Mouse (Mus musculus) MEL (cell line): ENCODE results near the gene Anapc15-ps. TPM values are rescaled to one million over a fixed set of nuclear protein-coding genes. Genes with fewer than 3 reads are reported as not detected.

Experiments
- DNase-seq: peaks from one replicate; pipeline ENCODE4 v3.0.0; 2011; ENCODE audit warnings: low read depth, low spot score
- H3K27ac ChIP-seq: 2 replicates; pipeline ENCODE4 v1.5.1; 2012; ENCODE audit warnings: low read depth, mild to moderate bottlenecking, control low read depth, low read length, moderate library complexity; ENCODE audit not compliant: control insufficient read depth
- H3K27me3 ChIP-seq, 2 experiments: fragments of 150-350 bp in 1 of 2; sonication (generic) in 1 of 2; 2 replicates each; pipeline ENCODE4 v1.6.1; 2012; ENCODE audit warnings: low read length in 2 of 2, mild to moderate bottlenecking in 2 of 2, improper control_type of control experiment in 1 of 2, moderate library complexity in 1 of 2; ENCODE audit not compliant: insufficient read depth in 2 of 2, control insufficient read depth in 1 of 2
- H3K36me3 ChIP-seq, 2 experiments: 2 replicates each; pipeline ENCODE4 v1.6.1; 2012 to 2014; ENCODE audit warnings: low read length in 2 of 2, improper control_type of control experiment in 1 of 2, inconsistent platforms in 1 of 2, mild to moderate bottlenecking in 1 of 2; ENCODE audit not compliant: insufficient read depth in 2 of 2, control insufficient read depth in 1 of 2
- H3K4me1 ChIP-seq, 2 experiments: fragments of 150-350 bp in 1 of 2; sonication (generic) in 1 of 2; 2 replicates each; pipeline ENCODE4 v1.6.1; 2012; ENCODE audit warnings: low read length in 2 of 2, improper control_type of control experiment in 1 of 2, mild to moderate bottlenecking in 1 of 2; ENCODE audit not compliant: insufficient read depth in 2 of 2, control insufficient read depth in 1 of 2
- H3K4me3 ChIP-seq, 2 experiments: fragments of 150-350 bp in 1 of 2; sonication (generic) in 1 of 2; 2 replicates each; pipeline ENCODE4 v1.5.1; 2012; ENCODE audit warnings: low read depth in 2 of 2, low read length in 2 of 2, mild to moderate bottlenecking in 2 of 2, moderate library complexity in 2 of 2, control low read depth in 1 of 2, improper control_type of control experiment in 1 of 2; ENCODE audit not compliant: control insufficient read depth in 1 of 2, insufficient read depth in 1 of 2
- H3K79me2 ChIP-seq: 2 replicates; pipeline ENCODE4 v1.6.1; 2012; ENCODE audit warnings: mild to moderate bottlenecking, low read length, moderate library complexity; ENCODE audit not compliant: control insufficient read depth, poor library complexity, insufficient read depth
- H3K9ac ChIP-seq: 2 replicates; pipeline ENCODE4 v1.6.1; 2012; ENCODE audit warnings: low read depth, mild to moderate bottlenecking, control low read depth, low read length, moderate library complexity; ENCODE audit not compliant: control insufficient read depth, poor library complexity, severe bottlenecking
- H3K9me3 ChIP-seq: fragments of 150-350 bp; sonication (generic); replicated peaks from 2 replicates; pipeline ENCODE4 v1.6.1; 2012; ENCODE audit warnings: mild to moderate bottlenecking, low read length, improper control_type of control experiment, moderate library complexity; ENCODE audit not compliant: insufficient read depth
- CHD1 ChIP-seq: IDR thresholded peaks from 2 replicates; pipeline ENCODE4 v1.6.1; 2012; ENCODE audit warnings: low read depth, mild to moderate bottlenecking, inconsistent platforms, low read length, improper control_type of control experiment
- CHD2 ChIP-seq: IDR thresholded peaks from 2 replicates; pipeline ENCODE4 v1.6.1; 2011; ENCODE audit warnings: low read length, improper control_type of control experiment
- ELF1 ChIP-seq: IDR thresholded peaks from 2 replicates; pipeline ENCODE4 v1.6.1; 2014; ENCODE audit warnings: low read depth, mild to moderate bottlenecking, inconsistent platforms, low read length, improper control_type of control experiment, moderate library complexity
- EP300 ChIP-seq, 2 experiments: IDR thresholded peaks; 2 replicates each; pipeline ENCODE4 v1.6.1; 2011; ENCODE audit warnings: improper control_type of control experiment in 2 of 2, low read length in 2 of 2, low read depth in 1 of 2, mild to moderate bottlenecking in 1 of 2
- GATA1 ChIP-seq: IDR thresholded peaks from 2 replicates; pipeline ENCODE4 v1.6.1; 2011; ENCODE audit warnings: low read depth, low read length, improper control_type of control experiment
- JUND ChIP-seq: IDR thresholded peaks from 2 replicates; pipeline ENCODE4 v1.6.1; 2011; ENCODE audit warnings: low read depth, mild to moderate bottlenecking, improper control_type of control experiment, low read length
- KAT2A ChIP-seq: conservative IDR thresholded peaks from 2 replicates; pipeline ENCODE4 v1.6.1; 2012; ENCODE audit warnings: low read depth, low read length, improper control_type of control experiment, inconsistent platforms
- MAZ ChIP-seq: IDR thresholded peaks from 2 replicates; pipeline ENCODE4 v1.6.1; 2012; ENCODE audit warnings: low read depth, mild to moderate bottlenecking, inconsistent platforms, low read length, improper control_type of control experiment
- MYB ChIP-seq: IDR thresholded peaks from 2 replicates; pipeline ENCODE4 v1.6.1; 2011; ENCODE audit warnings: mild to moderate bottlenecking, low read depth, low read length, improper control_type of control experiment
- POLR2A ChIP-seq, 2 experiments: IDR thresholded peaks; 2 replicates each; pipeline ENCODE4 v1.6.1; 2011 to 2012; ENCODE audit warnings: low read length in 2 of 2, mild to moderate bottlenecking in 2 of 2, control low read depth in 1 of 2, improper control_type of control experiment in 1 of 2, low read depth in 1 of 2, moderate library complexity in 1 of 2; ENCODE audit not compliant: control insufficient read depth in 1 of 2, insufficient read depth in 1 of 2, poor library complexity in 1 of 2
- POLR2AphosphoS2 ChIP-seq: IDR thresholded peaks from 2 replicates; pipeline ENCODE4 v1.6.1; 2011; ENCODE audit warnings: low read length, improper control_type of control experiment
- RCOR1 ChIP-seq: IDR thresholded peaks from 2 replicates; pipeline ENCODE4 v1.6.1; 2012; ENCODE audit warnings: low read depth, mild to moderate bottlenecking, inconsistent platforms, low read length, improper control_type of control experiment
- SIN3A ChIP-seq: IDR thresholded peaks from 2 replicates; pipeline ENCODE4 v1.6.1; 2012; ENCODE audit warnings: low read length, improper control_type of control experiment, inconsistent platforms
- SMC3 ChIP-seq: IDR thresholded peaks from 2 replicates; pipeline ENCODE4 v1.6.1; 2011; ENCODE audit warnings: low read depth, low read length, improper control_type of control experiment
- TAL1 ChIP-seq: IDR thresholded peaks from 2 replicates; pipeline ENCODE4 v1.6.1; 2012; ENCODE audit warnings: mild to moderate bottlenecking, inconsistent platforms, low read length, moderate library complexity, mixed read lengths
- USF2 ChIP-seq, 2 experiments: IDR thresholded peaks; 2 replicates each; pipeline ENCODE4 v1.6.1; 2011 to 2012; ENCODE audit warnings: improper control_type of control experiment in 2 of 2, low read length in 2 of 2, borderline replicate concordance in 1 of 2, inconsistent platforms in 1 of 2, low read depth in 1 of 2, mild to moderate bottlenecking in 1 of 2; ENCODE audit not compliant: insufficient read depth in 1 of 2
- ZKSCAN1 ChIP-seq: IDR thresholded peaks from 2 replicates; pipeline ENCODE4 v1.6.1; 2012; ENCODE audit warnings: low read depth, mild to moderate bottlenecking, inconsistent platforms, low read length, improper control_type of control experiment, moderate library complexity
- ZNF384 ChIP-seq: IDR thresholded peaks from 2 replicates; pipeline ENCODE4 v1.6.1; 2012; ENCODE audit warnings: low read depth, mild to moderate bottlenecking, inconsistent platforms, low read length, improper control_type of control experiment
- polyA plus RNA-seq, 2 experiments: library from polyadenylated mRNA; stranded (reverse) in 1 of 2; unstranded in 1 of 2; fragments of >175 nt in 1 of 2; fragments of >200 nt in 1 of 2; gene quantifications; 2 replicates each; pipeline versions ENCODE4 v1.2.1 to v1.2.4; 2012; ENCODE audit warnings: low replicate concordance in 2 of 2, low read depth in 1 of 2; ENCODE audit not compliant: insufficient read length in 2 of 2, insufficient read depth in 1 of 2, missing spikeins in 1 of 2
- total RNA-seq: library from RNA; depleted of rRNA; stranded (reverse); fragments of 300-350 nt; gene quantifications from 2 replicates; pipeline ENCODE4 v1.2.3, GENCODE M21; 2012

Gene Anapc15-ps
- total and polyA plus RNA-seq, 3 experiments: 0.31 TPM; not detected in 2

DNA sequence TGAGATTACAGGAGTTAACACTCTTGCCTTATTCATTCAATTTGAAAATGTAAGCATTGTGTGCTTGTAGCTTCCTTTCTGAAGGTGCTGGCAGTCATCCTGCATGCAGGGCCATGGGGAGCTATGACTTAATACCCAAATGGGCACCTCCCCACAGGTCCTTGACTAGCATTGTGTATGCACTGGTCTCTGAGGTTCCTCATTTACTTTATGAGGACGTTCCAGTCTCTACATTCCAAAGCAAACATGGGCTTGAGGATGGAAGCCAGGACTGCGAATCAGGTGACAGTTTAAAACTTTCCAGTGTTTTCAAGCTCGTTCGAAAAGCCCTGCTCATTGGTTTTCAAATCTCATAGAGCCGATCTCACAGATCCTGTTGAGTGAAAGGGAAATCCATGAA, 21.1 kb downstream of the Anapc15-ps start:
- Histone ChIP-seq H3K27ac (no peak overlapping the region), H3K9me3 (no peaks in the 10 kb centered on the region)
- TF ChIP-seq ELF1: no peak
- TF ChIP-seq ZNF384: no peak
- TF ChIP-seq CHD2: no peak
- no peak for TF ChIP-seq MYB
- no peak for TF ChIP-seq POLR2AphosphoS2
- TF ChIP-seq SMC3: no peak
- no peak for TF ChIP-seq GATA1
- TF ChIP-seq JUND: no peak
- TF ChIP-seq RCOR1: no peak
- TF ChIP-seq USF2 (IDR thresholded peaks at IDR 0.05; ENCODE audit: borderline replicate concordance in 1 of 2, insufficient read depth in 1 of 2, low read depth in 1 of 2, low read length in 2 of 2): no peak
- TF ChIP-seq EP300 (IDR thresholded peaks at IDR 0.05; ENCODE audit: low read depth in 1 of 2, low read length in 2 of 2): no peak
- TF ChIP-seq KAT2A: no peak
- TF ChIP-seq POLR2A (IDR thresholded peaks at IDR 0.05; ENCODE audit: control insufficient read depth in 1 of 2, insufficient read depth in 1 of 2, low read depth in 1 of 2, low read length in 2 of 2, poor library complexity in 1 of 2): no peak
- no peak for TF ChIP-seq CHD1
- TF ChIP-seq ZKSCAN1: no peak
- no peak for TF ChIP-seq SIN3A
- TF ChIP-seq TAL1: no peak

DNA sequence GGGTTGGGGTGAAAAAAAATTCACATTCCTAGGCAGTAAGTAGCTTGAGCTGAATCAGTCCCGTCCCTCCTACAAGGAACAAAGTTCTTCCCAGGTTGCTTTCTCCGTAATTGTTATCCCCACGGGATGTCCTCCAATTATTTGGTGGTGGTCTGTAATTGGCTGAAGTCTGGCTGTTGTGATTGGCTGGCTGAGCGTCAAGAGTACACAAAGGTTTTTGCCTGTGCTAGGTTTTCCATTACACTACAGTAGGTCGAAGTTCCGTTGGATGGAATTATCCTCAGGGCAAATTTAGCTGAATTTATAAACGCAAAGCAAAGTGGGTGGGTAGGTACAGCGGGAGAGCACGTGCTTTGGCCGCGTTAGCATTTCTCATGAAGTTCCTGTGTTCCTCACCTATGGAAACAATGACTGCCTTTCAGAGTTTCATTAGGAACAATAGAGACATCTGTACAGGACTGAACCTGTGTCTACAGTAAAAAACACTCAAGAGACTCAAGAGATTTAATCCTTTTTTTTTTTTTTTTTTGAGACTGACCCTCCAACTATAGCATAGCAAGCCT, 24.8 kb downstream of the Anapc15-ps start:
- H3K9me3 ChIP-seq: no peaks in the 10 kb centered on the region
- no peaks in the 10 kb centered on the region for H3K36me3 ChIP-seq
- H3K79me2 ChIP-seq: no peaks in the 10 kb centered on the region
- no peak overlapping the region for H3K4me3 ChIP-seq
- no peak overlapping the region for H3K27ac ChIP-seq
- no peak overlapping the region for H3K9ac ChIP-seq
- TF ChIP-seq MAZ: no peak
- no peak for TF ChIP-seq POLR2A (IDR thresholded peaks at IDR 0.05; ENCODE audit: control insufficient read depth in 1 of 2, insufficient read depth in 1 of 2, low read depth in 1 of 2, low read length in 2 of 2, poor library complexity in 1 of 2)
- TF ChIP-seq CHD2: no peak
- TF ChIP-seq POLR2AphosphoS2: no peak
- TF ChIP-seq KAT2A: no peak
- TF ChIP-seq, all 39 proteins: peak for 0
- no peak for DNase-seq
- Histone ChIP-seq H3K27me3 (no peaks in the 10 kb centered on the region), H3K4me1 (no peaks in the 10 kb centered on the region)

More for the DNA sequence above, 21.1 kb downstream of the Anapc15-ps start:
- H3K4me3 ChIP-seq: no peak overlapping the region
- H3K79me2 ChIP-seq: no peaks in the 10 kb centered on the region
- no peak for DNase-seq
- H3K9ac ChIP-seq: no peak overlapping the region
- no peaks in the 10 kb centered on the region for H3K36me3 ChIP-seq
- H3K27me3 ChIP-seq: no peaks in the 10 kb centered on the region
- H3K4me1 ChIP-seq: no peaks in the 10 kb centered on the region
